Mouse (Mus musculus) stomach, embryonic 14.5 days (tissue): ENCODE results near the gene Phf3. TPM values are rescaled to one million over a fixed set of nuclear protein-coding genes. Genes with fewer than 3 reads are reported as not detected.

Experiments used
- ATAC-seq: fragments of 200-750 bp; cut with Nextera tagmentation; 2 replicates; pipeline ENCODE4 v1.8.0; 2017; ENCODE audit warnings: low read depth, moderate TSS enrichment; ENCODE audit not compliant: insufficient number of reproducible peaks, insufficient read depth, low FRiP score
- H3K27ac ChIP-seq: fragments of 300-500 bp; sonication (generic); 2 replicates; pipeline ENCODE4 v1.5.1; 2014; ENCODE audit warnings: mild to moderate bottlenecking, low read length, moderate library complexity, mixed read lengths
- H3K27me3 ChIP-seq: fragments of 300-500 bp; sonication (generic); 2 replicates; pipeline ENCODE4 v1.6.1; 2014; ENCODE audit warnings: low read length, control low read depth, mixed read lengths; ENCODE audit not compliant: control insufficient read depth, insufficient read depth
- H3K36me3 ChIP-seq: fragments of 300-500 bp; sonication (generic); 2 replicates; pipeline ENCODE4 v1.6.1; 2014; ENCODE audit warnings: mild to moderate bottlenecking, control low read depth, low read length, moderate library complexity, mixed read lengths; ENCODE audit not compliant: control insufficient read depth, insufficient read depth
- H3K4me1 ChIP-seq: fragments of 300-500 bp; sonication (generic); 2 replicates; pipeline ENCODE4 v1.6.1; 2014; ENCODE audit warnings: low read length, control low read depth, mixed read lengths; ENCODE audit not compliant: control insufficient read depth, insufficient read depth
- H3K4me2 ChIP-seq: fragments of 300-500 bp; sonication (generic); replicated peaks from 2 replicates; pipeline ENCODE4 v1.6.1; 2014; ENCODE audit warnings: low read depth, low read length, control low read depth
- H3K4me3 ChIP-seq: fragments of 300-500 bp; sonication (generic); 2 replicates; pipeline ENCODE4 v1.5.1; 2014; ENCODE audit warnings: low read depth, low read length, control low read depth
- H3K9ac ChIP-seq: fragments of 300-500 bp; sonication (generic); replicated peaks from 2 replicates; pipeline ENCODE4 v1.6.1; 2014; ENCODE audit warnings: low read depth, mild to moderate bottlenecking, control low read depth, low read length, moderate library complexity, mixed read lengths
- H3K9me3 ChIP-seq: fragments of 300-500 bp; sonication (generic); 2 replicates; pipeline ENCODE4 v1.6.1; 2016; ENCODE audit warnings: low read depth, low read length, control low read depth; ENCODE audit not compliant: control insufficient read depth
- WGBS: fragments of 180-500 bp; shearing (Covaris S2); extraction: QIAGEN DNeasy Blood & Tissue Kit; methylation state at CpG from one replicate; pipeline ENCODE4 v1.1.7; 2014; 5-methylcytosine and 5-hydroxymethylcytosine counted together
- polyA plus RNA-seq: library from polyadenylated mRNA; unstranded; fragments of >200 nt; fragmentation: Nextera tagmentation; extraction: Ambion mirVana; gene quantifications from 2 replicates; pipeline ENCODE4 v1.2.1, GENCODE M21; 2014

The Phf3 gene
- polyA plus RNA-seq, 1 experiment from 2014 or later: 64.5 TPM

- Histone ChIP-seq H3K27me3 (no peaks in the 10 kb centered on the region), H3K9ac (no peak overlapping the region), H3K9me3 (no peaks in the 10 kb centered on the region), H3K27ac (no peak overlapping the region), H3K4me2 (no peak overlapping the region), H3K36me3 (peaks cover 75% of the 10 kb centered on the region), H3K4me3 (no peak overlapping the region), H3K4me1 (no peaks in the 10 kb centered on the region)
- 55% methylated on average over 10 of the region's 10 CpGs for WGBS
- ATAC-seq: no peak
Observed at GRCm38 (mm10) chr1:30808101-30808699, 65.5 kb downstream of the Phf3 start.

DNA sequence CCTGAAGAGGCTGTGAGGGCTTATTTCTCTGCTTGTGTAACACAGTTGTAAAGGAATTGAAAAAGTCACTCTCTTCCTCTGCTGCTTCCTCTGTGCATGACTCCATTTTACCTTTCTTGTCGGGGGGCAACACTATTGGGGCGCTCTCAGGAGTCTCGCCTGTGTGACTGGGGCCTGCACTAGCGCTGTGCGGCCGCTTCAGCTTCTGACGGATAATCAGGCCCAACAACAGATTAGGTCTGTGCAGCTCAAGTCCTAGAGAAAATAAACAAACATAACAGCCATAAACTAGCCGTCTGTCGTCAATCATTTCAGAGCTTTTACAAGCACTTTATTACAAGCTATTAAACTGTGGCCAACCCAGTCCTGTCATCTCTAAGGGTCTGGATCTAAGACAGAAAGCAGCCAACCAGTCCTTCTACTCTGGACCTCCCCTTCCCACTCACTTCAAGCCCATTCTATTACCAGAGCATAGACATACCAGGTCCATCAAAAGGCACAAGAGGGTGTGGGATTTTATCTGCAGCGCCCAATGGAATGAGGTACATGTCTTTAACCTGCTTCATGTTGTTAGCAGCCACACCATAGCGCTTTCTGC, 67.9 kb downstream of the Phf3 start:
- Histone ChIP-seq H3K27me3 (no peaks in the 10 kb centered on the region), H3K4me1 (no peaks in the 10 kb centered on the region), H3K4me2 (no peak overlapping the region), H3K9me3 (no peaks in the 10 kb centered on the region), H3K36me3 (peaks cover 65% of the 10 kb centered on the region), H3K27ac (no peak overlapping the region), H3K9ac (no peak overlapping the region), H3K4me3 (no peak overlapping the region)
- 81% methylated on average over 11 of the region's 11 CpGs for WGBS
- ATAC-seq: no peak

DNA sequence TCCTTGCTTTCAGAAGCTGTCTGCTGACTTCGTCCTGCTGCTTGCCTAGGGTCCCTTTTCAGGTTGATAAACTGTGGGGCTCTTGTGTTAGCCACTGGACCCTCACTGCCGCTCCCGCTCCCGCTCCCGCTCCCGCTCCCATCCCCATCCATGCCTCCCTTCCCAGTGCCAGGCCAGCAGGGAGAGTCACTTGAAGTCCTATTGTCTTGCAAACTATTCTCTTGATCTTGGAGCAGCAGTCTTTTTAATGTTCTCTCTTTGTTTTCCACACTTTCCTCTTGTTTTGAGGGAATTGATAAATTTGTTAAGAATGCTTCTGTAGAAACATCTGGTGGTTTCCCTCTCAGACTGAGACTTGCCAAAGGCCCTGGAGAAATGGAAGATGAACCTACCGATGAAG, 68.8 kb downstream of the Phf3 start:
- no peak overlapping the region for H3K9ac ChIP-seq
- WGBS: 96% methylated on average over 7 of the region's 7 CpGs
- H3K27ac ChIP-seq: no peak overlapping the region
- H3K4me2 ChIP-seq: no peak overlapping the region
- no peaks in the 10 kb centered on the region for H3K4me1 ChIP-seq
- no peaks in the 10 kb centered on the region for H3K27me3 ChIP-seq
- no peak overlapping the region for H3K4me3 ChIP-seq
- no peak for ATAC-seq
- H3K36me3 ChIP-seq: peaks cover 57% of the 10 kb centered on the region
- no peaks in the 10 kb centered on the region for H3K9me3 ChIP-seq

GRCm38 (mm10) chr1:30801911-30802310, 71.8 kb downstream of the Phf3 start:
- no peak for ATAC-seq
- H3K9ac ChIP-seq: no peak overlapping the region
- WGBS: 92% methylated on average over 8 of the region's 8 CpGs
- peaks cover 38% of the 10 kb centered on the region for H3K36me3 ChIP-seq
- no peaks in the 10 kb centered on the region for H3K4me1 ChIP-seq
- H3K4me3 ChIP-seq: no peak overlapping the region
- no peaks in the 10 kb centered on the region for H3K9me3 ChIP-seq
- no peak overlapping the region for H3K27ac ChIP-seq
- no peak overlapping the region for H3K4me2 ChIP-seq
- no peaks in the 10 kb centered on the region for H3K27me3 ChIP-seq

DNA sequence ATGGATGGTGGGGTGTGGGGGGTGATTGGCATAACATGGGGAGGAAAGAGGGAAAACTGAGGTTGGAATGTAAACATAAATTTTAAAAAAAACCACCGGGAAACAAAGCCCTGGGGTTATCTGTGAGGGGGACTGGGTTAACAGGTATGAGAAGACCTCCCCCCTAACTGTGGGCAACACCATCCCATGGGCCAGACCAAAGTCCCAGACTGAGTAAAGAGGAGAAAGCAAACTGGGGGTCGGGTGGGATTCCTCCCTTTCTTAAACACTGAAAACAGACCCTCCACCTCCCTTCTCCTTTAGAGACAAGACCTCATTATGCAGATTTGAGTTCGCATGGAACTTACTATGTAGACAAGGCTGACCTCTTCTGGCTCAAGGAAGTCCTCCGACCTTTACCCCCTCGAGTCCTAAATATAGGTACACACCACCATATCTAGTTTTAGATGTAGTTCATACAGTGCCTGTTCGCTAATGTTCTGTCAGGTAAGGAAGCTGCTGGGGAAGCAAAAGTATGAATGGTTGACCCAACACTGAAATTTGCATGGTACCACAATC, 74.4 kb downstream of the Phf3 start:
- no peak overlapping the region for H3K4me2 ChIP-seq
- no peak overlapping the region for H3K27ac ChIP-seq
- no peak overlapping the region for H3K9ac ChIP-seq
- no peak overlapping the region for H3K4me3 ChIP-seq
- no peaks in the 10 kb centered on the region for H3K4me1 ChIP-seq
- WGBS: 58% methylated on average over 6 of the region's 6 CpGs
- H3K27me3 ChIP-seq: no peaks in the 10 kb centered on the region
- peaks cover 20% of the 10 kb centered on the region for H3K36me3 ChIP-seq
- ATAC-seq: no peak
- no peaks in the 10 kb centered on the region for H3K9me3 ChIP-seq

- H3K4me1 ChIP-seq: no peaks in the 10 kb centered on the region
- no peak overlapping the region for H3K9ac ChIP-seq
- no peak overlapping the region for H3K27ac ChIP-seq
- no peaks in the 10 kb centered on the region for H3K27me3 ChIP-seq
- 80% methylated on average over 5 of the region's 5 CpGs for WGBS
- no peak overlapping the region for H3K4me2 ChIP-seq
- no peaks in the 10 kb centered on the region; the same call in 1 of the 2 replicates for H3K9me3 ChIP-seq
- ATAC-seq: no peak
- H3K4me3 ChIP-seq: no peak overlapping the region
- H3K36me3 ChIP-seq: no peaks in the 10 kb centered on the region
Observed at GRCm38 (mm10) chr1:30794606-30795005, 79.1 kb downstream of the Phf3 start.

DNA sequence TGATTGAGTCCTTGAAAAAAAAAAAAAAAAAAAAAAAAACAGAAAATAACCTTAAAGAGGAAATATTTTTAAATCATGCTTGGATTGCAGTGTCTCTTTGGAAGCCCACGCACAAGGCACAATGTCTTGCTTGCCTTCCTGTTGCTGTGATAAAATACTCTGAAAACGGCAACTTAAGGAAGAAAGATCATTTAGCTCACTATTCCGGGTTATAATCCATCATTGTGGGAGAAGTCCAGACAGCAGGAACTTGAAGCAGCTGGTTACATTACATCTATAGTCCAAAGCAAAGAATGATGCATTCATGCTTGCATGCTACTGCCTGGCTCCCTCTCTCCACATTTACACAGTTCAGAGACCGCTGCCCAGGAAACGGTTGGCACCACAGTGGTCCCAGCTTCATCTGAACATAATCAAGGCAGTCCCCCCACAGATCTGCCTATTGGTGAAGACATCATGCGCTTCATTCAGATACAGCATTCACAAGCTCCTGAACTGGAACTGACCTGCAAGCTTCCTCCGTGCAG, 80.3 kb downstream of the Phf3 start:
- no peaks in the 10 kb centered on the region for H3K27me3 ChIP-seq
- no peak overlapping the region for H3K9ac ChIP-seq
- no peaks in the 10 kb centered on the region; the same call in 1 of the 2 replicates for H3K9me3 ChIP-seq
- no peak; the same call in 1 of the 2 replicates for ATAC-seq
- no peak overlapping the region for H3K27ac ChIP-seq
- no peak overlapping the region for H3K4me2 ChIP-seq
- no peaks in the 10 kb centered on the region for H3K4me1 ChIP-seq
- no peaks in the 10 kb centered on the region for H3K36me3 ChIP-seq
- no peak overlapping the region for H3K4me3 ChIP-seq
- 54% methylated on average over 7 of the region's 7 CpGs for WGBS

DNA sequence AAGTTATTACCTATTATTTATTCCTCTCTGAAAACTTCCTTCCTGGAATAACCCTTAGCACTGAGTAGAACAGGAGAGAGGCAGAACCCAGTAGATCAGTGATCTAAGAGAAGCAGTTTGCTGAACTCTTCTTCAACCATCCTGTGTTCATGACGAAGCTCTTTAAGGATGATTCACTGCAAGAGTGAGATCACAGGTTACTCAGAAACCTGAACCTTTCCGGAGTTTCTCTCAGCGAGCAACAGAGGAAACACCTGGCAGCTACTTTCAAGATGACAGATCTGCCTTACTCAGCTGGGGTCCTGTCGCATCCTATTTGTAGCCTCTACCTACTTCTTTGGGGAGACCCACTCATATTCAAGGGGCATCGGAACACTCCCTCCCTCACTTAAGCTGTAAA, 80.8 kb downstream of the Phf3 start:
- ATAC-seq: no peak
- Histone ChIP-seq H3K9ac (no peak overlapping the region), H3K4me1 (no peaks in the 10 kb centered on the region), H3K4me2 (no peak overlapping the region), H3K36me3 (no peaks in the 10 kb centered on the region), H3K4me3 (no peak overlapping the region), H3K9me3 (no peaks in the 10 kb centered on the region; the same call in 1 of the 2 replicates), H3K27me3 (no peaks in the 10 kb centered on the region), H3K27ac (no peak overlapping the region)
- WGBS: 33% methylated on average over 5 of the region's 5 CpGs
